Mouse (Mus musculus) testis, adult 2 months (tissue): ENCODE results near the gene Slc5a11. TPM values are rescaled to one million over a fixed set of nuclear protein-coding genes. Genes with fewer than 3 reads are reported as not detected.

Source experiments
- H3K27ac ChIP-seq: fragments of 200-500 bp; 2 replicates; pipeline ENCODE4 v1.5.1; 2012; ENCODE audit warnings: low read depth, low read length; ENCODE audit not compliant: control insufficient read depth, insufficient read depth
- H3K27me3 ChIP-seq: fragments of 200-500 bp; 2 replicates; pipeline ENCODE4 v1.6.1; 2012; ENCODE audit warnings: mild to moderate bottlenecking, low read length, moderate library complexity; ENCODE audit not compliant: control insufficient read depth, insufficient read depth
- H3K36me3 ChIP-seq: fragments of 200-500 bp; 2 replicates; pipeline ENCODE4 v1.6.1; 2012; ENCODE audit warnings: mild to moderate bottlenecking, low read length; ENCODE audit not compliant: control insufficient read depth, insufficient read depth
- H3K4me1 ChIP-seq: fragments of 200-500 bp; 2 replicates; pipeline ENCODE4 v1.6.1; 2012; ENCODE audit warnings: low read length; ENCODE audit not compliant: control insufficient read depth, insufficient read depth
- H3K4me3 ChIP-seq: fragments of 200-500 bp; 2 replicates; pipeline ENCODE4 v1.5.1; 2012; ENCODE audit warnings: low read depth, mild to moderate bottlenecking, low read length, moderate library complexity, mixed read lengths; ENCODE audit not compliant: control insufficient read depth
- CTCF ChIP-seq: fragments of 200-500 bp; IDR thresholded peaks from 2 replicates; pipeline ENCODE4 v1.5.1; 2012; ENCODE audit warnings: low read depth, mild to moderate bottlenecking, inconsistent platforms, low read length, moderate library complexity; ENCODE audit not compliant: control insufficient read depth, insufficient read depth, insufficient replicate concordance
- POLR2A ChIP-seq: fragments of 200-500 bp; IDR thresholded peaks from 2 replicates; pipeline ENCODE4 v1.6.1; 2012; ENCODE audit warnings: low read depth, mild to moderate bottlenecking, inconsistent platforms, low read length, moderate library complexity; ENCODE audit not compliant: control insufficient read depth
- polyA plus RNA-seq: library from polyadenylated mRNA; depleted of rRNA; stranded (reverse); fragments of >200 nt; gene quantifications from 2 replicates; pipeline ENCODE4 v1.2.3, GENCODE M21; 2012; rRNA removed

Slc5a11 gene
- polyA plus RNA-seq, 1 experiment = 0.10 TPM

- Histone ChIP-seq H3K36me3 (no peaks in the 10 kb centered on the region; the same call in 1 of the 2 replicates), H3K27me3 (no peaks in the 10 kb centered on the region), H3K4me3 (no peak overlapping the region), H3K4me1 (no peaks in the 10 kb centered on the region), H3K27ac (no peak overlapping the region)
- no peak for TF ChIP-seq CTCF
- no peak for TF ChIP-seq POLR2A
Observed at GRCm38 (mm10) chr7:123300258-123300657, 85.7 kb downstream of the Slc5a11 start.

- TF ChIP-seq CTCF (no peak), POLR2A (no peak)
- Histone ChIP-seq H3K4me1 (no peaks in the 10 kb centered on the region), H3K27ac (no peak overlapping the region), H3K4me3 (no peak overlapping the region), H3K27me3 (no peaks in the 10 kb centered on the region), H3K36me3 (no peaks in the 10 kb centered on the region)
Observed at GRCm38 (mm10) chr7:123305397-123305796, 90.8 kb downstream of the Slc5a11 start.

- H3K27me3 ChIP-seq = no peaks in the 10 kb centered on the region
- TF ChIP-seq POLR2A = no peak
- TF ChIP-seq CTCF = no peak
- H3K36me3 ChIP-seq = no peaks in the 10 kb centered on the region
- H3K4me1 ChIP-seq = no peaks in the 10 kb centered on the region
- H3K4me3 ChIP-seq = no peak overlapping the region
- no peak overlapping the region for H3K27ac ChIP-seq
Observed at GRCm38 (mm10) chr7:123307236-123307635, 92.7 kb downstream of the Slc5a11 start.

- Histone ChIP-seq H3K27ac (no peak overlapping the region), H3K4me1 (no peaks in the 10 kb centered on the region), H3K36me3 (no peaks in the 10 kb centered on the region), H3K4me3 (no peak overlapping the region), H3K27me3 (no peaks in the 10 kb centered on the region)
- TF ChIP-seq POLR2A = no peak
- TF ChIP-seq CTCF = no peak
Observed at GRCm38 (mm10) chr7:123307887-123308558, 93.4 kb downstream of the Slc5a11 start.

DNA sequence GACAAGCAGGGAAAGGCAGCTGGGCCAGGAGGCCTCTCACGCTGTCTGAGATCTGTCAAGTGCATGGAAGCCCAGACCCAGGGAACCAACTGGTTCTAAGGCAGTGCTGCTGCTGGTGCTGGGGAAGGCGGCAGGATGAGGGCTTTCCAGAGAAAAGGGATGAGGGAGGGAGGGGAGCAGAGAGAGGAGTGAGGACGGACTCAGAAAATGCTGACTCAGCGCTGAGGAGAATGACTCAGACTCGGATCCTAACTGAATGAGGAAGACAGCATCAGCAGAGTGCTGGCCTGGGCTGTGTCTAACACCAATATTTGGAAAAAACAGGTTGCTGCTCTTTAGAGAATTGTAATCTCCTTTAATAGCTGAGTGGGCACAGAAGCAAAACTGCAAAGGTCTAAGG, 97.3 kb downstream of the Slc5a11 start:
- H3K27me3 ChIP-seq = no peaks in the 10 kb centered on the region
- no peak overlapping the region for H3K4me3 ChIP-seq
- TF ChIP-seq POLR2A = no peak
- TF ChIP-seq CTCF = no peak
- no peaks in the 10 kb centered on the region for H3K4me1 ChIP-seq
- no peak overlapping the region for H3K27ac ChIP-seq
- H3K36me3 ChIP-seq = no peaks in the 10 kb centered on the region

DNA sequence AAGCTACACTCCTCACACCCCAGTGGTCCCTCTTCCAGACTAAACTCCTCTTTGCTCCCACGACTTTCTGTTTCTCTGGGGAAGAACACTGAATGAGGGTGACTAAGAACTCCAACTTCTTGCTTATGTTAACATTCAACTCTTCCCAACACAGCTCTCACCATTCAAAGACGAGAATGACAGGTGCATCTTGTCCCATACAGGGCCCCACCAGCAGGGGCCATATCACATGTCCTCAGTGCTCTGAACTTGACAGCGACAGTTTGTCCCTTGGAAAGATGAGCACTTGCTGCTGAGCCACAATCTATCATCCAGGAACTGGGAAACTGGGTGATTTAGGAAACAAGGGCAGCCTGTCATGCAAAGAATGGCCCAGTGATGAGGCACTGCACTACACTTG, 98.2 kb downstream of the Slc5a11 start:
- Histone ChIP-seq H3K4me1 (no peaks in the 10 kb centered on the region), H3K27me3 (no peaks in the 10 kb centered on the region), H3K4me3 (no peak overlapping the region), H3K27ac (no peak overlapping the region), H3K36me3 (no peaks in the 10 kb centered on the region)
- TF ChIP-seq CTCF = no peak
- TF ChIP-seq POLR2A = no peak

DNA sequence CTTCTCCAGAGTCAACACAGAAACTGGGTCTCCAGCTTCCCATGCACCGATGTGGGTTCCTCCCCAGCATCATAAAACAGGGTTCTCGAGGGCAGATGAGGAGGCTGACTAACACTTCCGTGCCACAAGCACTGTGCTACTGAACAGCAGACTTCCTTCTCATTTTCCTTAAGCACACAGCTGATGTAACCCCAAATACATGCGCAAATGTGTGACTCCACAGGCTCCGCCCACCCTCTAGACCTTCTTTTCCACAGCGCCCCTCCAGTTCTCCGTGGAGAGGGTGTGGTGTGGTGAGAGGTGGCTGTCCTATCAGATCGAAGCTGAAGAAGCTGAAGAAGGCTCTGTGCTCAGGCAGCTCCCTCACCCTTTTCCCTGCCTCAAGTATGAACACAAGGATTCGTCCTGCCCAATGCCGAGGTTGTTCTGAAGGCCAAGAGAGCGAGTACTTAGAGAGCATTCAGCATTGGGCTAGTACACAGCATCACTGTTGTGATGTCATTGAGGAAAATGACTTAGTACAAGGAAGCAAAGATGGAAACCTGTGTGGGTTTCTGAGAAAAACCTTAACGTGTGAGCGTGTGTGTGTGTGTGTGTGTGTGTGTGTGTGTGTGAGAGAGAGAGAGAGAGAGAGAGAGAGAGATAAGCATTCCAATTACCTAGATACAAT, 108.0 kb downstream of the Slc5a11 start:
- no peak for TF ChIP-seq CTCF
- TF ChIP-seq POLR2A = no peak
- Histone ChIP-seq H3K27ac (no peak overlapping the region), H3K4me3 (no peak overlapping the region), H3K36me3 (no peaks in the 10 kb centered on the region; the same call in 1 of the 2 replicates), H3K27me3 (no peaks in the 10 kb centered on the region), H3K4me1 (no peaks in the 10 kb centered on the region)

Other genes starting within 250 kb of the Slc5a11 start
- 28.3 and 34.3 TPM in 2 replicates for gene Rbbp6, start 249.1 kb upstream of the Slc5a11 start, polyA plus RNA-seq
- gene Tnrc6a, start 90.9 kb upstream of the Slc5a11 start, polyA plus RNA-seq = 11.1 and 12.9 TPM in 2 replicates
- 33.6 and 38.1 TPM in 2 replicates for gene Lcmt1, start 155.0 kb downstream of the Slc5a11 start, polyA plus RNA-seq
- 7.7 and 8.2 TPM in 2 replicates for gene Arhgap17, start 155.1 kb downstream of the Slc5a11 start, polyA plus RNA-seq
- gene Aqp8, start 247.5 kb downstream of the Slc5a11 start, polyA plus RNA-seq = 23.1 and 35.7 TPM in 2 replicates